Mouse (Mus musculus): Measurements from ENCODE around the gene Foxa3. TPM values are rescaled to one million over a fixed set of nuclear protein-coding genes. Genes with fewer than 3 reads are reported as not detected.
A peak's percentile ranks its signal among the peaks of the same experiment; 100 is the strongest.

The Foxa3 gene
- polyA plus RNA-seq, 1 experiment, result not detected

- H3K27ac ChIP-seq (ENCODE audit: insufficient read depth, low read depth, low read length), result no peak overlapping the region
- TF ChIP-seq CTCF (IDR thresholded peaks at IDR 0.05; ENCODE audit: low read depth, low read length) (no peak), POLR2A (IDR thresholded peaks at IDR 0.05; ENCODE audit: borderline replicate concordance, low read depth, low read length) (no peak)
- peaks cover 18% of the 10 kb centered on the region for H3K4me1 ChIP-seq (ENCODE audit: control insufficient read depth, insufficient read depth, low read length)
- no peak overlapping the region for H3K4me3 ChIP-seq (ENCODE audit: insufficient read depth, low read length)
Measured at GRCm38 (mm10) chr7:19031641-19032040, 8.3 kb upstream of the Foxa3 start.

DNA sequence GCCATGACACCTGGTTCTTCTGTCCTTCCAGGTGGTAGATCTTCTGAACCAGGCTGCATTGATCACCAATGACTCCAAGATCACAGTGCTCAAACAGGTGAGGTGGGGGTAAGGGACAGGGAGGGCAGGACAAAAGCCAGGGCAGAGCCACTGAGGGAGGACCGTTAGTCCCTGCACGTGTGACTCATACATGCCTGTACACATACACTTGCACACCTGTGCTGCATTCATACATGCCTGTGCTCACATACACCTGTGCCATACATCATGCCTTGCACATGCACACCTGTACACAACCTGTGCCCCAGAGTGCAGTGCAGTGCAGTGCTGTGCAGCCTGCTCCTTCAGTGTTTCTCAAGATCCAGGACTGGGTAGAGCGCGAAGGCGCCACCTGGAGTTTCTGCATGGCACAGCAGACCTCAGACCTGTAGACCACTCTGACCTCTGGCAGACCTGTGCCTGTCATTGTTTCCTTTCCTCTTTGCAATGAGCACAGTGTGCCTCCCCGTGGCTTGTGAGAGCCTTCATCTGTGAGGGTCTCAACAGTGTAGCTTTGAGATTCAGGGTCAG, 5.8 kb upstream of the Foxa3 start:
- H3K27ac ChIP-seq (ENCODE audit: insufficient read depth, low read depth, low read length), result no peak overlapping the region
- H3K4me1 ChIP-seq (ENCODE audit: control insufficient read depth, insufficient read depth, low read length), result peaks cover 28% of the 10 kb centered on the region
- H3K4me3 ChIP-seq (ENCODE audit: insufficient read depth, low read length), result no peak overlapping the region
- TF ChIP-seq POLR2A (IDR thresholded peaks at IDR 0.05; ENCODE audit: borderline replicate concordance, low read depth, low read length) (no peak), CTCF (IDR thresholded peaks at IDR 0.05; ENCODE audit: low read depth, low read length) (peak; percentile 53)

- peak overlapping the region; percentile 63 for H3K27ac ChIP-seq (ENCODE audit: insufficient read depth, low read depth, low read length)
- no peak overlapping the region for H3K4me3 ChIP-seq (ENCODE audit: insufficient read depth, low read length)
- peaks cover 30% of the 10 kb centered on the region for H3K4me1 ChIP-seq (ENCODE audit: control insufficient read depth, insufficient read depth, low read length)
- no peak for TF ChIP-seq POLR2A (IDR thresholded peaks at IDR 0.05; ENCODE audit: borderline replicate concordance, low read depth, low read length)
- TF ChIP-seq CTCF (IDR thresholded peaks at IDR 0.05; ENCODE audit: low read depth, low read length), result no peak
Measured at GRCm38 (mm10) chr7:19028067-19028466, 4.7 kb upstream of the Foxa3 start.

DNA sequence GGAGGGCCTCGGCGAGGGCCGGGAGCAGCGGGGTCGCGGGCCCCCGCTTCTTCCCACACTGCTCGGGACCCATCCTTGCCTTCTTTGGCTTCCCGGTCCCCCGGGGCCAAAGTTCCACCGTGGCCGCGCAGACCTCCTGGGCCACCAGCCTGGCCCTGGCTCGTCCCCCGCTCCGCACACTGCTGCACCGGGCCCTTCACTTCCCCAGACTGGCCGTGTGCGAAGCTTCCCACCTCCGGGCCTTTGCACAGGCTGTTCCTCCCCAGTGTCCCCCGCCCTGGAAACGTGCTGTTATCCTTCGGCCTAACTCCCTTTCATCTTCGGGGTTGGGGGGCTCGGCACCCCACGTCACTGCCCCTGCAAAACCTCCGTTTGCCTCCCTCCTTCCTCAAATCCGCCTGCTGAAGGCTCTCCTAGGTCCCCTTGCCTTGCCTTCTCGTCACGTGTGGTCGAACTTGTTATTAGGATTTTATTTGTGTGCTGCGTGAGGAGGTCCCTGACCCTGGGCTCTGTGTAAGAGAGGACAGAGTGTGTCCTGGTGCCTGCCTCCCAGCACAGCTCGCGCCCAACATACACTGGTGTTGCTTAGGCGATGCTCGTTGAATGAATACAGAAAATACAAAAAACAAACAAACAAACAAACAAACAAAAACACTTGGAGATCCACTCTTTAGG, 1.4 kb upstream of the Foxa3 start:
- Histone ChIP-seq H3K4me1 (ENCODE audit: control insufficient read depth, insufficient read depth, low read length) (peaks cover 30% of the 10 kb centered on the region), H3K27ac (ENCODE audit: insufficient read depth, low read depth, low read length) (peak overlapping the region; percentile 22), H3K4me3 (ENCODE audit: insufficient read depth, low read length) (peak overlapping the region; percentile 98)
- TF ChIP-seq CTCF (IDR thresholded peaks at IDR 0.05; ENCODE audit: low read depth, low read length) (no peak), POLR2A (IDR thresholded peaks at IDR 0.05; ENCODE audit: borderline replicate concordance, low read depth, low read length) (no peak)

DNA sequence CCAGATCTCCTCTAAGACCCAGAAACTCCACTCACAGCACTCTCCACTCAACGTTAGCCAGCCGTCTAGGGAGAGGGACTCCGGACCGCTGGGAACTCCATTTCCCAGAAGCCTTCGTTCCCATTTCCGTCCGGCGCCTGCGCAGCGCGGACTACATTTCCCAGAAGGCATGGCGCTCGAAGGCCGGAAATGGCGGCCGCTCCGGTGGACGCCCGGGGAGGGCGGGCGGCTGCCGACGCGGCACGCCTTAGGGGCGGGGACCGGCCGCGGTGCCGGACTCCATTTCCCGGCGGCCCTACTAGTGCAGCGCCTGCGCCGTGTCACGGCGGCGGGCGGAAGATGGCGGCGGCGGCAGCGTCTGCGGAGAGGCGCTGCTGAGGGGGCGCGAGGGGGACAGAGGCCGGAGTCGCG, 763 bp upstream of the Foxa3 start, which contains the start of gene Sympk:
Gene Sympk, plus strand, starts transcription at position 282 of the 411 bp plus-strand sequence.
- Histone ChIP-seq H3K4me3 (ENCODE audit: insufficient read depth, low read length) (peak within 1 kb of the TSS; percentile 98), H3K27ac (ENCODE audit: insufficient read depth, low read depth, low read length) (peak within 1 kb of the TSS; percentile 22), H3K4me1 (ENCODE audit: control insufficient read depth, insufficient read depth, low read length) (peaks cover 30% of the 10 kb centered on the region)
- no peak for TF ChIP-seq POLR2A (IDR thresholded peaks at IDR 0.05; ENCODE audit: borderline replicate concordance, low read depth, low read length)
- no peak for TF ChIP-seq CTCF (IDR thresholded peaks at IDR 0.05; ENCODE audit: low read depth, low read length)

DNA sequence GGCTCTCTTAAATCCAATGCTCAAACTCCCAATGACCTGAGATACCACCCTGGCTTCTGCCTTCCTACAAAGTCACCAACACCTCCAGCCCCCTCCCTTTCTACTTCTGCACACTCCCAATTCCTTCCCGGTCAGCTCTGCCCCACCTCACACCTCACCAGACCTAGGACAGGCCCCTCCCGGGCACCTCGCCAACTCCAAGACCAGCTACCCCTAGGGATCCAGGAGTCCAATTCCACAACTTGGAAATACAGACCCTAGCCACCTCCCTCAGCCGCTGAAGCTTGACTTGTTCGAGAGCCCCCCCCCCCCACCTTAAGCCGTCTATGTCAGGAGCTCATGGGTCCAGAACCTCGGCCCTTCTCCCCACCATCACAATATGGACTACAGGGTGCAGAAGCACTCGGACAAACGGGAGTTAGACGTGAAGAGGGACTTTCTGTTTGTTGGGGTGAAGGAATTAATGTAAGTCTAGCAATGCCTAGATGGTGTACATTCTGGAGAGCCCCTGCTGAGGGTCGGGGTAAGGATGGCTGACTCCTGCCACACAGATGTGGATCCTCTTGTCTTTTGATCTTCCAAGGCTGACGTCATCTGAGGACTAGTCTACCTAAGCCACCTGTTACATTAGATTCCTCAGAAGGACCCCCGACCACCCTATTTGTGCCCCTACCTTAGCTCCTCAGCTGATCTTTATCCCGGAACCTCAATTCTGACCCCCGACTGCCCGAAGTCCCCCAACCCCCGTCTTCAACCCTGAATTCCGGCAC, 964 bp downstream of the Foxa3 start:
- no peak overlapping the region for H3K27ac ChIP-seq (ENCODE audit: insufficient read depth, low read depth, low read length)
- H3K4me3 ChIP-seq (ENCODE audit: insufficient read depth, low read length), result no peak overlapping the region
- TF ChIP-seq POLR2A (IDR thresholded peaks at IDR 0.05; ENCODE audit: borderline replicate concordance, low read depth, low read length), result no peak
- TF ChIP-seq CTCF (IDR thresholded peaks at IDR 0.05; ENCODE audit: low read depth, low read length), result no peak
- H3K4me1 ChIP-seq (ENCODE audit: control insufficient read depth, insufficient read depth, low read length), result peaks cover 17% of the 10 kb centered on the region

DNA sequence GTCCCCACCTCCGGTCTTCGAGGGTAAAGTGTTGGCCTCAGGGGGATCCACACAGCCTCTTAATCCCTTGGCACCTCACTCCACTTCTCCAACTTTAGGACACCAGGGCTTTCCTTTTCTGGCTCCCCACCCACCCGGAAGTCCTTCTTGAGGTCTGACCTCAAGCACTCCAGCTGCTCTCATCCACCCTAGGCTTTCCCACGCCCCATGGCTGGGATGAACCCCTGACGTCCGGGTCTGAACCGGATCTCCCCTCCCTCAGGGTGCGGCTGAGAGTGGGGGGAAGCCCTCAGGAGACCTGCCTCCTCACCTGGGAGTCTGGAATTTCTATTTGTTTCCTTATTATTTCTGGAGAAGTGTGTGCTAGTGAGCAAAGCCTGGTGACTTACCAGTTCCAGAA, 2.3 kb downstream of the Foxa3 start:
- H3K4me3 ChIP-seq (ENCODE audit: insufficient read depth, low read length), result no peak overlapping the region
- peaks cover 7% of the 10 kb centered on the region; the same call in 1 of the 2 replicates for H3K4me1 ChIP-seq (ENCODE audit: control insufficient read depth, insufficient read depth, low read length)
- TF ChIP-seq CTCF (IDR thresholded peaks at IDR 0.05; ENCODE audit: low read depth, low read length) (no peak), POLR2A (IDR thresholded peaks at IDR 0.05; ENCODE audit: borderline replicate concordance, low read depth, low read length) (no peak)
- no peak overlapping the region for H3K27ac ChIP-seq (ENCODE audit: insufficient read depth, low read depth, low read length)

DNA sequence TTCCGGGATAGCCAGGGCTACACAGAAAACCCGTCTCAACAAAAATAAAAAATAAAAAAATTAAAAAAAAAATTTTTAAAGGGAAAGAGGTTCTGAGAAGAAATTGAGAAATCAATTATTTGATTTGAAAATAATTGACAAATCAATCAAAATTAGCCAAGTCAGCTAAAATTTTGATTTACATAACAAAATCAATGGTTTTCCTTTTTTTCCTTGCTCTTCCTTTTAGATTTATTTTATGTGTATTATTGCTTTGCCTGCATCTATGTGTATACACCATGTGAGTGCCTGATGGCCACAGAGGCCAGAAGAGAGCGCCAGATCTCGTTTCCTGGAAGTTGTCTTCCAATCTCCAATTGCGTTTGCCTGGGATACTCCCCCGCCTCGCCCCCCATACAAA, 5.4 kb downstream of the Foxa3 start:
- no peaks in the 10 kb centered on the region for H3K4me1 ChIP-seq (ENCODE audit: control insufficient read depth, insufficient read depth, low read length)
- H3K4me3 ChIP-seq (ENCODE audit: insufficient read depth, low read length), result no peak overlapping the region
- no peak overlapping the region for H3K27ac ChIP-seq (ENCODE audit: insufficient read depth, low read depth, low read length)
- no peak for TF ChIP-seq POLR2A (IDR thresholded peaks at IDR 0.05; ENCODE audit: borderline replicate concordance, low read depth, low read length)

GRCm38 (mm10) chr7:19016042-19016441, 7.3 kb downstream of the Foxa3 start:
- TF ChIP-seq POLR2A (IDR thresholded peaks at IDR 0.05; ENCODE audit: borderline replicate concordance, low read depth, low read length) (no peak), CTCF (IDR thresholded peaks at IDR 0.05; ENCODE audit: low read depth, low read length) (no peak)
- no peaks in the 10 kb centered on the region for H3K4me1 ChIP-seq (ENCODE audit: control insufficient read depth, insufficient read depth, low read length)
- H3K27ac ChIP-seq (ENCODE audit: insufficient read depth, low read depth, low read length), result no peak overlapping the region

GRCm38 (mm10) chr7:19014452-19014851, 8.9 kb downstream of the Foxa3 start:
- Histone ChIP-seq H3K4me3 (ENCODE audit: insufficient read depth, low read length) (no peak overlapping the region), H3K4me1 (ENCODE audit: control insufficient read depth, insufficient read depth, low read length) (no peaks in the 10 kb centered on the region), H3K27ac (ENCODE audit: insufficient read depth, low read depth, low read length) (no peak overlapping the region)
- TF ChIP-seq CTCF (IDR thresholded peaks at IDR 0.05; ENCODE audit: low read depth, low read length), result no peak
- TF ChIP-seq POLR2A (IDR thresholded peaks at IDR 0.05; ENCODE audit: borderline replicate concordance, low read depth, low read length), result no peak

More at GRCm38 (mm10) chr7:19016042-19016441, 7.3 kb downstream of the Foxa3 start:
- H3K4me3 ChIP-seq (ENCODE audit: insufficient read depth, low read length), result no peak overlapping the region
